ENCODE assay signal across 8 mouse cellular contexts in the genomic region with DNA sequence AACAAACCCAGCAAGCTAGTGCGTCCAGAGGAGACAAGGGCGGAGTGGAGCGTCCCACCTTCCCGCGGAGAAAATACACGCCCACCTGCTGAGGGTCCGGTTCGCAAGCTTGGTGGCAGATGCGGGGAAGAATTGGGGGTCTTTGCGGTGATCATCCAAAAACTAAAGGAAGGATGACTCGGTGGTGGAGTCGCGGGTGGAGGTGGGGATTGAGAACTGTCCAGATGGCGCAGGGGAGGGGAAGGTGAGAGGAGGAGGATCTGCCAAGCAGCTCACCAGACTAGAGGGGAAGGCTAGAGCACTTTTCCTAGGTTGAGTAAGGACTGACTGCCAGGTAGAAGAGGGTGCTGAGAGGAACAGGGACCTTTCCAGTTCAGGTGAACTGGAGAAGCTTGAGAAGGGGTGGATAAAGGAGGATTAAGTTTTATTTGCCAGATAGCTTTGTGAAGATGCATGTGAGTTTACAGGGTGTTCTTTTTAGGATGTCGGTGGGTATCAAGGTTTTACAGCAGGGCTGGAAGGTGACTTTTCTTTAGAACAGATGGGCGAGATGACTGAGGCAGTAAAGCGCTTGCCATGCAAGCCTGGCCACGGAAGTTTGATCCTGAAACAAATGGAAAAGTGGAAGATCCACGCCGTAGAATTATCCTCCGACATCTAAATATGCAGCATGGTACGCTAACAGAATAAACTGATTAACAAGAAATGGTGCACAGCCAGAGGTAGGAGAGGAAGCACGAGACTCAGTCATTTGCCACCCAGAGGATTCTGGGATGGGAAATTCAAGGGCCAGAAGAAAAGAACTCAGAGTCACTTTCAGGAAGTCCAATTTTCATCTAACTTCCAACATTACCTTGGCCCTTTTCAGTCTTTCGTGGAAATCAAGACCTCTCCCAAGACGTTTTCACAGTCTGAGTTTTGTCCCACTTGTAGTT. TPM values are rescaled to one million over a fixed set of nuclear protein-coding genes. Genes with fewer than 3 reads are reported as not detected.
DNase-seq lines count a peak whose midpoint lies in the region; ATAC-seq and TF ChIP-seq lines count a peak whose summit lies in the region.

No protein-coding gene starts in this region.

- peaks cover 71% of the 10 kb centered on the region for H3K4me1 ChIP-seq in E14TG2a.4 (replicated peaks; ENCODE audit: low read depth, low read length)
- H3K4me1 ChIP-seq in embryonic facial prominence, embryonic 11.5 days (ENCODE audit: control insufficient read depth, insufficient read depth, low read length): peaks cover 3% of the 10 kb centered on the region; the same call in 1 of the 2 replicates
- peaks cover 46% of the 10 kb centered on the region for H3K4me1 ChIP-seq in hindbrain, embryonic 14.5 days (replicated peaks; ENCODE audit: control insufficient read depth, insufficient read depth, low read length)
- peaks cover 51% of the 10 kb centered on the region for H3K4me1 ChIP-seq in liver, embryonic 16.5 days (ENCODE audit: control insufficient read depth, low read depth, low read length)

- peak overlapping the region; percentile 95 for H3K4me2 ChIP-seq in embryonic facial prominence, embryonic 11.5 days (ENCODE audit: low read depth, low read length)
- peak overlapping the region; percentile 96 for H3K4me2 ChIP-seq in hindbrain, embryonic 14.5 days (replicated peaks)
- peak overlapping the region; percentile 85 for H3K4me2 ChIP-seq in liver, embryonic 16.5 days (ENCODE audit: low read depth, low read length)

- H3K9ac ChIP-seq in embryonic facial prominence, embryonic 11.5 days (replicated peaks; ENCODE audit: low read length): peak overlapping the region; percentile 69
- peak overlapping the region; percentile 62 for H3K9ac ChIP-seq in hindbrain, embryonic 14.5 days
- peak overlapping the region; percentile 60 for H3K9ac ChIP-seq in liver, embryonic 16.5 days (ENCODE audit: low read depth, low read length)

- ATAC-seq in CD4-positive, CD25-positive, alpha-beta regulatory T cell, adult 4 months: no peak
- no peak for ATAC-seq in embryonic facial prominence, embryonic 11.5 days (replicated peaks; ENCODE audit: insufficient number of reproducible peaks, low FRiP score, low TSS enrichment, low read depth)
- no peak for ATAC-seq in hindbrain, embryonic 14.5 days (ENCODE audit: low FRiP score)
- ATAC-seq in liver, embryonic 16.5 days (ENCODE audit: low read depth): no peak
- no peak for ATAC-seq in monocyte, adult 5-6 weeks (replicated peaks; ENCODE audit: insufficient number of reproducible peaks, low FRiP score, low TSS enrichment, poor library complexity, severe bottlenecking)

- peak; percentile 51 for DNase-seq in CD4-positive, CD25-positive, alpha-beta regulatory T cell, adult 2 months (ENCODE audit: low read depth, low spot score)
- no peak for DNase-seq in embryonic facial prominence, embryonic 11.5 days (ENCODE audit: low spot score)
- no peak for DNase-seq in hindbrain, embryonic 14.5 days (ENCODE audit: low spot score)
- peak; percentile 52 for DNase-seq in splenic B cell, adult 2 months (ENCODE audit: low read depth, low spot score)

- peaks cover 60% of the 10 kb centered on the region for H3K27me3 ChIP-seq in E14TG2a.4 (ENCODE audit: insufficient read depth, low read length)
- no peaks in the 10 kb centered on the region for H3K27me3 ChIP-seq in embryonic facial prominence, embryonic 11.5 days (ENCODE audit: control insufficient read depth, insufficient read depth, low read length)
- peaks cover 19% of the 10 kb centered on the region for H3K27me3 ChIP-seq in hindbrain, embryonic 14.5 days (ENCODE audit: control insufficient read depth, insufficient read depth, low read length)
- no peaks in the 10 kb centered on the region; the same call in 1 of the 2 replicates for H3K27me3 ChIP-seq in liver, embryonic 16.5 days (ENCODE audit: control insufficient read depth, insufficient read depth, low read depth, low read length)
- H3K27me3 ChIP-seq in splenic B cell, adult 2 months (ENCODE audit: control insufficient read depth, insufficient read depth, low read length, poor library complexity, severe bottlenecking): no peaks in the 10 kb centered on the region

- peak overlapping the region; percentile 30 for H3K27ac ChIP-seq in embryonic facial prominence, embryonic 11.5 days (replicated peaks; ENCODE audit: low read depth, low read length)
- H3K27ac ChIP-seq in hindbrain, embryonic 14.5 days: peak overlapping the region; percentile 97
- peak overlapping the region; percentile 76 for H3K27ac ChIP-seq in liver, embryonic 16.5 days (ENCODE audit: low read length)

- TF ChIP-seq CTCF in E14TG2a.4 (conservative IDR thresholded peaks at IDR 0.05; ENCODE audit: low read length): no peak

- peaks cover 3% of the 10 kb centered on the region; the same call in 1 of the 2 replicates for H3K9me3 ChIP-seq in E14TG2a.4 (ENCODE audit: low read length)
- H3K9me3 ChIP-seq in embryonic facial prominence, embryonic 11.5 days (replicated peaks; ENCODE audit: control insufficient read depth, low read length): no peaks in the 10 kb centered on the region
- H3K9me3 ChIP-seq in hindbrain, embryonic 14.5 days (ENCODE audit: control insufficient read depth, low read length): no peaks in the 10 kb centered on the region
- H3K9me3 ChIP-seq in liver, embryonic 16.5 days (replicated peaks; ENCODE audit: control insufficient read depth, low read length): no peaks in the 10 kb centered on the region

- whole genome bisulfite sequencing in embryonic facial prominence, embryonic 11.5 days: 19% methylated on average over 25 of the region's 25 CpGs
- 17% methylated on average over 25 of the region's 25 CpGs for WGBS in hindbrain, embryonic 14.5 days
- 17% methylated on average over 25 of the region's 25 CpGs for WGBS in liver, embryonic 16.5 days (ENCODE audit: insufficient replicate concordance)

- H3K36me3 ChIP-seq in E14TG2a.4 (ENCODE audit: insufficient read depth, low read length): no peaks in the 10 kb centered on the region
- no peaks in the 10 kb centered on the region for H3K36me3 ChIP-seq in embryonic facial prominence, embryonic 11.5 days (replicated peaks; ENCODE audit: control insufficient read depth, insufficient read depth, low read depth, low read length)
- H3K36me3 ChIP-seq in hindbrain, embryonic 14.5 days (replicated peaks; ENCODE audit: control insufficient read depth, insufficient read depth): no peaks in the 10 kb centered on the region
- H3K36me3 ChIP-seq in liver, embryonic 16.5 days (ENCODE audit: control insufficient read depth, insufficient read depth): no peaks in the 10 kb centered on the region
- no peaks in the 10 kb centered on the region for H3K36me3 ChIP-seq in splenic B cell, adult 2 months (ENCODE audit: control insufficient read depth, insufficient read depth, low read length, poor library complexity, severe bottlenecking)

- peak overlapping the region; percentile 74 for H3K4me3 ChIP-seq in E14TG2a.4 (replicated peaks; ENCODE audit: low read length)
- peak overlapping the region; percentile 57 for H3K4me3 ChIP-seq in embryonic facial prominence, embryonic 11.5 days (ENCODE audit: low read depth, low read length)
- H3K4me3 ChIP-seq in hindbrain, embryonic 14.5 days (replicated peaks; ENCODE audit: low read length): peak overlapping the region; percentile 50
- peak overlapping the region; percentile 59 for H3K4me3 ChIP-seq in liver, embryonic 16.5 days (ENCODE audit: low read depth, low read length)

RNA-seq across cellular contexts. Expression of gene Mef2d, which starts 2.7 kb away (rescaled TPM):
- polyA plus RNA-seq in CD4-positive, CD25-positive, alpha-beta regulatory T cell, adult 4 months (2017; shearing (Covaris generic)): 10 to 100 TPM; 30.9 to 36.1 TPM
- 11.5 and 12.5 TPM in 2 replicates for polyA plus RNA-seq in embryonic facial prominence, embryonic 11.5 days (2014; fragmentation: Nextera tagmentation; extraction: Ambion mirVana)
- polyA plus RNA-seq in hindbrain, embryonic 14.5 days (2014; fragmentation: Nextera tagmentation; extraction: Ambion mirVana): 20.4 and 22.4 TPM in 2 replicates
- polyA plus RNA-seq in liver, embryonic 16.5 days (2015; fragmentation: Nextera tagmentation; extraction: Ambion mirVana): 5.2 and 7.9 TPM in 2 replicates
- total RNA-seq in monocyte, adult 5-6 weeks (2017): 94.8 to 111 TPM (median 99.0 TPM) in 3 replicates

RNA-seq across cellular contexts. Expression of gene Iqgap3, which starts 57.7 kb away (rescaled TPM):
- polyA plus RNA-seq in CD4-positive, CD25-positive, alpha-beta regulatory T cell, adult 4 months (2017; shearing (Covaris generic)): 1 to 10 TPM in 1 of 2 experiments, under 1 TPM in 1; 0.75 to 1.5 TPM
- polyA plus RNA-seq in embryonic facial prominence, embryonic 11.5 days (2014; fragmentation: Nextera tagmentation; extraction: Ambion mirVana): 17.8 and 18.1 TPM in 2 replicates
- polyA plus RNA-seq in hindbrain, embryonic 14.5 days (2014; fragmentation: Nextera tagmentation; extraction: Ambion mirVana): 2.4 and 3.1 TPM in 2 replicates
- polyA plus RNA-seq in liver, embryonic 16.5 days (2015; fragmentation: Nextera tagmentation; extraction: Ambion mirVana): 7.3 and 7.6 TPM in 2 replicates
- not detected in 3 replicates for total RNA-seq in monocyte, adult 5-6 weeks (2017)

Comparison
In these comparisons a context has a peak if more than half of its experiments do, and no peak if none do; other contexts are left out.
1. DNase-seq: peak in CD4-positive, CD25-positive, alpha-beta regulatory T cell, adult 2 months (single experiment) and splenic B cell, adult 2 months (single experiment); none in embryonic facial prominence, embryonic 11.5 days (single experiment) and hindbrain, embryonic 14.5 days (single experiment).
2. H3K27ac ChIP-seq: peak in every context shown above with its lines; median percentile 97 in hindbrain, embryonic 14.5 days; 76 in liver, embryonic 16.5 days; 30 in embryonic facial prominence, embryonic 11.5 days.
3. Peak in every context shown above with its lines, with median percentiles within 50 percentile points of each other: H3K4me3 ChIP-seq, H3K4me2 ChIP-seq and H3K9ac ChIP-seq.